Mouse (Mus musculus) intestine, postnatal 0 days (tissue): ENCODE data around the gene Adipor2. TPM values are rescaled to one million over a fixed set of nuclear protein-coding genes. Genes with fewer than 3 reads are reported as not detected.

Experiments
- ATAC-seq: fragments of 200-750 bp; cut with Nextera tagmentation; 2 replicates; pipeline ENCODE4 v1.8.0; 2017; ENCODE audit warnings: mild to moderate bottlenecking, moderate TSS enrichment, moderate library complexity
- H3K27ac ChIP-seq: fragments of 300-500 bp; sonication (generic); 2 replicates; pipeline ENCODE4 v1.5.1; 2014; ENCODE audit warnings: mild to moderate bottlenecking, low read depth, low read length, moderate library complexity
- H3K27me3 ChIP-seq: fragments of 300-500 bp; sonication (generic); replicated peaks from 2 replicates; pipeline ENCODE4 v1.6.1; 2014; ENCODE audit warnings: low read length, mixed read lengths; ENCODE audit not compliant: control insufficient read depth, insufficient read depth
- H3K36me3 ChIP-seq: fragments of 300-500 bp; sonication (generic); 2 replicates; pipeline ENCODE4 v1.6.1; 2014; ENCODE audit warnings: mild to moderate bottlenecking, moderate library complexity; ENCODE audit not compliant: control insufficient read depth, insufficient read depth
- H3K4me1 ChIP-seq: fragments of 300-500 bp; sonication (generic); replicated peaks from 2 replicates; pipeline ENCODE4 v1.6.1; 2014; ENCODE audit warnings: antibody characterized with exemption, low read length, mixed read lengths; ENCODE audit not compliant: control insufficient read depth, insufficient read depth
- H3K4me2 ChIP-seq: fragments of 300-500 bp; sonication (generic); replicated peaks from 2 replicates; pipeline ENCODE4 v1.6.1; 2014; ENCODE audit warnings: low read depth, mild to moderate bottlenecking, moderate library complexity
- H3K4me3 ChIP-seq: fragments of 300-500 bp; sonication (generic); 2 replicates; pipeline ENCODE4 v1.5.1; 2014; ENCODE audit warnings: low read depth, low read length
- H3K9ac ChIP-seq: fragments of 300-500 bp; sonication (generic); 2 replicates; pipeline ENCODE4 v1.6.1; 2014; ENCODE audit warnings: mild to moderate bottlenecking, low read depth, low read length
- H3K9me3 ChIP-seq: fragments of 300-500 bp; sonication (generic); 2 replicates; pipeline ENCODE4 v1.6.1; 2016; ENCODE audit warnings: mixed run types; ENCODE audit not compliant: control insufficient read depth
- CTCF ChIP-seq: sonication (generic); IDR thresholded peaks from 2 replicates; pipeline ENCODE4 v1.5.1; 2016; ENCODE audit warnings: low read depth, mild to moderate bottlenecking, control low read depth, antibody characterized with exemption, moderate library complexity
- WGBS: fragments of 180-500 bp; shearing (Covaris S2); extraction: QIAGEN DNeasy Blood & Tissue Kit; methylation state at CpG from one replicate; pipeline ENCODE4 v1.1.7; 2014; 5-methylcytosine and 5-hydroxymethylcytosine counted together
- polyA plus RNA-seq: library from polyadenylated mRNA; unstranded; fragments of >200 nt; fragmentation: Nextera tagmentation; extraction: Ambion mirVana; gene quantifications from 2 replicates; pipeline ENCODE4 v1.2.1, GENCODE M21; 2015

The Adipor2 gene
- polyA plus RNA-seq, 1 experiment from 2014 or later, result 106 TPM

DNA sequence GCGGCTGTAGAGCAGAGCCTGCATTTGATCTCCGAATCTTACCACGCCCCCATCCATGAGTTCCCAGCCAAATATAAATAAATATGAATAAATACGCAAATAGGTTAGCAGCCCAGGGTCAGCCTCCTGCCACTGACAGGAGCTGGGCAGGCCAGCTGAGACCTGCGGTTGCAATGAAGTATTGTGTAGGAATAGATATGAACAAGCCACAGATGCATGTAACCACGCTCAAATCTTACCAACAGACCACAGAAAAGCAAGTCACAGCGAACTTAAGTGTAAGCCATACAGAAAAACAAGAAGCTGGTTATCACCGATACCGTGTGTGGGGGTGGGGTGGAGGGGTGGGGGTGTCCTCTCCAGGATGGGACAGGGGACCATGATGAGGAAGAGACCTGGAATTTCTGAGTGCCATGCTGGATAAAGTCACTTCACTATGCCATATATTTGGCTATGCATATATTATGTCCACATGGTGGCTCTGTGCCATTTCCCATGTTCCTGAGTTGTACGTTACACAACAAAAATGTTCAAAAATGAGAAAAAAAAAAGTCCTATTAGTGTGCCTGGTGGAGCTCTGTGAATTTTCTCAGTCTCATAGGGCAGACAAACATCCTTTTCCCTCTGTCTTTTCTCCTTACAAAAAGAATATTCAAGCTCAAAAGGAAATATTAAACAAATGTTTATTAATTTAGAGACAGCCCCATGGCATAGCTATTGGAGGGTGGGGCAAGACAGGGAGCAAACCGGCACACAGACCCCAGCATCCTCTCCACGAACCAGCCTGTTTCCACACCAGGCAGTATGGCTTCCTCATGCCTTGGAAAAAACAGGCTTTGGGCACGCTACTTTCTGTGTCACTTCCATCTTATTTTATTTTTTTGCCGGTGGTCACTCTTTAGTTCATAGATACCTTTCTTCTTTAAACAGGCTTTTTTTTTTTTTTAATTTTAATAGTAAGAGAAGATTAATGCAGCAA lies 33.8 kb upstream of the Adipor2 start:
- H3K9me3 ChIP-seq, result no peaks in the 10 kb centered on the region
- H3K4me2 ChIP-seq, result peak overlapping the region; percentile 64
- H3K36me3 ChIP-seq, result no peaks in the 10 kb centered on the region
- H3K4me3 ChIP-seq, result no peak overlapping the region
- whole genome bisulfite sequencing, result 47% methylated on average over 14 of the region's 14 CpGs
- TF ChIP-seq CTCF, result no peak
- no peaks in the 10 kb centered on the region; the same call in 1 of the 2 replicates for H3K27me3 ChIP-seq
- no peaks in the 10 kb centered on the region for H3K4me1 ChIP-seq
- no peak for ATAC-seq
- no peak overlapping the region for H3K27ac ChIP-seq
- H3K9ac ChIP-seq, result no peak overlapping the region

DNA sequence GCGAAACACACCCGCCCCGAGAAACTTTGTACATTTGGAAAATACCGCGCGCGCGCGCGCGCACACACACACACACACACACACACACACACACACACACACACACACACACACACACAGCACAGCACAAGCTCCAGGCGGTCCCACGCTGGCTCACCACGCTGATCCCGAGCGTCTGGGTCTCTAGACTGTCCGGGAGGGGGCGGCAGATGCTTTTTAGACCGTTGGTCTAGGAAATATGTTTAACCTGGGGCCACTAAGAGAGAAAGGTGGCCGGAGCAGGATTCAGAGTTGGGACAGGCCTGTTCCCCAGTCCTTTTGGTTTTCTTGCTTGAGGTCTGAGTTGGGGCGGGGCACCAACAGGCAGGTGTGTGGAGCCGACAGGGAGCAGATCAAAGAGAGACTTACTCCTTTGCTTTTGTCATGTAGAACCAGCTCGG lies 31.6 kb upstream of the Adipor2 start:
- Histone ChIP-seq H3K27me3 (no peaks in the 10 kb centered on the region; the same call in 1 of the 2 replicates), H3K36me3 (no peaks in the 10 kb centered on the region), H3K4me1 (no peaks in the 10 kb centered on the region), H3K9me3 (no peaks in the 10 kb centered on the region), H3K27ac (no peak overlapping the region), H3K4me2 (peak overlapping the region; percentile 73), H3K4me3 (peak overlapping the region; percentile 40), H3K9ac (no peak overlapping the region)
- TF ChIP-seq CTCF, result peak; percentile 75
- WGBS, result 3% methylated on average over 23 of the region's 23 CpGs
- ATAC-seq, result peak; percentile 44; the same call in 1 of the 2 replicates

DNA sequence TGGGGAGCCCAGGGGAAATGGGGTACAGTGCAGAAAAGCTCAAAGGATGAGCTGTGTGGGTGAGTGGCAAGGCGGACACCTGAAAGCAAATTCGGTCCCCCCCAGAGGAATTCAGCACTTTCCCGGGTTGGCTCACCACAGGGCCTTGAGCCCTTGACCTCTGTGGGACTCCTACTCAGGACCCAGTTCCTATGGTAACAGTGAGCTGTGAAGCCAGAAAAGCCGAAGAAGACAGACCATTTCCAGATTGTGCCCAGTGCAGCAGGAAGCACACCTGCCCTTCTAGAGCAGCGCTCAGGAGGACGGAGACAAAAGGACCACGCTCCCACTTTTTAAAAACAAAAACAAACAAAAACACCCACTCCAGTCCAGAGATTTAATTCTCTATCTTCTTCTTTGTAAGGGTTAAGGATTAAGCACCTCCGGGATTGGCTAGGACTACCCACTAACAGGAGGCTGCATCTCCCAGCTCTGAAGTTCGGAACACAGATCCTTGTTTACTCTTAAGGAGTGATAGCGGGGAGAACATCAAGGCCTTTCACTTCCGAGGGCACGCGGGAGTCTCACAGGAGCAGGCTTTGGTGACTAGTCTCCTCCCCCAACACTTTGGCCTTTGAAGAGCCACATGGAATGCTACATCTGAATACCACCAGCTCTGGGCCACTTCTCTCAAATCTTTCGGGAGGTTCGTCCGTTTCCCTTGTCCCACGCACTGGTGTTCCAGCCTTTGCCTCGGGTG lies 31.0 kb upstream of the Adipor2 start:
- H3K9ac ChIP-seq, result no peak overlapping the region
- H3K27me3 ChIP-seq, result no peaks in the 10 kb centered on the region; the same call in 1 of the 2 replicates
- peak overlapping the region; percentile 40 for H3K4me3 ChIP-seq
- no peak overlapping the region for H3K27ac ChIP-seq
- no peaks in the 10 kb centered on the region for H3K4me1 ChIP-seq
- no peak for TF ChIP-seq CTCF
- no peak for ATAC-seq
- WGBS, result 13% methylated on average over 18 of the region's 18 CpGs
- H3K4me2 ChIP-seq, result peak overlapping the region; percentile 73
- H3K9me3 ChIP-seq, result no peaks in the 10 kb centered on the region
- no peaks in the 10 kb centered on the region for H3K36me3 ChIP-seq

DNA sequence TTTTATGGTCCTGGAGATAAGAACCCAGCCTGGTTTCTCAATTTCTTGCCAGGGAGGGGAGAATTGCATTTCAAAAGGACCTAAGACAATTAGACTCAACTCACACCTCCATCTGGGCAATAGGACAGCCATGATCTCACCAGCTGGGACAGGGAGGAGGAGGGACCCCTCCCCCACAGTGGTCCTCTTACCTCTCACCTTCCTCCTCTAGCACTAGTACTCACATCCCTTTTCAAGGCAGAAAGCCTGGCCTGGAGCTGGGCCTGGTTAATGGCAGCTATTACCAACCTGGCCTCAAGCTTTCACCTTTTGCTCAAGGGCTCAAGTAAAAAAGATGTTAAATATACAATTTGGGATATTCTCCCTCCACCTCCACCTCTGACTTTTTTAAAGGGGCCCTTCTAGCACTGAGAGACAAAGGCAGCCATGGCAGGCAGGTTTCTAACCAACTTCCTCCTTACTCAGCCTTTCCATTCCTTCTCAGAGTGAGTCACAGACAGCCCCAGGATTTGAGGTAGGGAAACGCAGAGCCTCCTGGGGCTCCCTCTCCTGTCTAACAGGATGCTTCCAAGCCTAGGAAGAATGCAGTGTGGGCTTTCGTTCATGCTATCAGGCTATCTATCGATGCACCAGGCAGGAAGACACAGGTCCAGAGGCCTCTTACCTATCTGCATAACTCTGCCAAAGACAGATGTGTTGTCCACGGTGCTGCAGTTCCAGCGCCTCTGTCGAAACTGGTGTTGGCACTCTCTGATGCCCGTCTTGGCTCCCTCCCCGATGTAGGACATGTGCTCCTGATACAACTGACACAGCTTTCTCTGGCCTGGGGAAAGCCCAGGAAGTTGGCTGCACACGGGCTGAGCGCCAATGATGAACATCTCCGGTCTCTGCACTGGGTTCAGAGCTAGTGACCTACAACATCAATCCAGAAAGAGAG lies 28.4 kb upstream of the Adipor2 start:
- WGBS, result 70% methylated on average over 11 of the region's 11 CpGs

DNA sequence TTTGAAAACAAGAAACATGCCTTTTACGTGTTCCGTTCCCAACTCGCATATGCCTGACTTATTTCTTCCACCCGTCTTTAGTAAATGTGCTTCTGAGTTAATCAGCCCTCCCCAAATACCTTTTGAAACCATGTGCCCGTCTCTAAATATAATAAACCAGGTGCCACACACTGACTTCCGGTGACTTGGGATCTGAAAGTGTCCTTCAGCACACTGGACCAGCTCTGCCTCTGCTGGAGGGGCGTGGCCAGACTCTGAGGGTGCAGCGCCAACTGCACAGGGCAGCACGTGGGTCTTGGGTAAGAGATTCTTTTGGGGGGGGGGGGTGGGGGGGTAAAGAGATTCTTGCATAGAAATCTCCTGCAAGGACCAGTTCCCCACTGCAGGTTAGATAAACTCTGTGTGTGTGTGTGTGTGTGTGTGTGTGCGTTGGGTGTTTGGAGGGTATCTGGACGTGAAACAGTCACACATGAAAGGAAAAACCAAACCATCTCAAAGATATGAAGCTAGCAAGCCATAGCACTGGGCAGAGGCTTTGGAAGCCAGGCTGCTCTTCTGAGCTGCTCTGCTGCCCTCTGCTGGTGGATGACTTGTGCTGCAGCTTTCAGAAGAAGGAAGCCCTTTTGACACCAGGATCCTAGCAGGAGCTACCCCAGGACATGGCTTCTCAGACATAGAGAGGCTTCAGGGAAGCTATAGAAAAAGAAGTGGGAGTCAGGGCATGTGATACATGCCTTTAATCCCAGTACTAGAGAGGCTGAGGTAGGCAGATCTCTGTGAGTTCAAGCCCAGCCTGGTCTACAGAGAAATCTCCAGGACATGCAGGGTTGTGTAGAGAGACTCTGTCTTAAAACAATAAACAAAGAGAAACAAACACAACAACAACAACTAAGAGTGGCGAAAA lies 26.5 kb upstream of the Adipor2 start:
- no peak overlapping the region for H3K4me3 ChIP-seq
- ATAC-seq, result peak; percentile 72
- 29% methylated on average over 12 of the region's 12 CpGs for WGBS
- no peak overlapping the region for H3K9ac ChIP-seq
- H3K27me3 ChIP-seq, result no peaks in the 10 kb centered on the region
- no peaks in the 10 kb centered on the region for H3K4me1 ChIP-seq
- H3K36me3 ChIP-seq, result no peaks in the 10 kb centered on the region
- TF ChIP-seq CTCF, result peak; percentile 97
- peak overlapping the region; percentile 48 for H3K4me2 ChIP-seq
- H3K9me3 ChIP-seq, result no peaks in the 10 kb centered on the region
- no peak overlapping the region for H3K27ac ChIP-seq

More for the DNA sequence above, 28.4 kb upstream of the Adipor2 start:
- H3K4me3 ChIP-seq, result no peak overlapping the region
- H3K27me3 ChIP-seq, result no peaks in the 10 kb centered on the region; the same call in 1 of the 2 replicates
- ATAC-seq, result no peak
- no peaks in the 10 kb centered on the region for H3K9me3 ChIP-seq
- H3K4me2 ChIP-seq, result no peak overlapping the region
- TF ChIP-seq CTCF, result no peak
- H3K36me3 ChIP-seq, result no peaks in the 10 kb centered on the region
- H3K27ac ChIP-seq, result no peak overlapping the region
- no peaks in the 10 kb centered on the region for H3K4me1 ChIP-seq
- no peak overlapping the region for H3K9ac ChIP-seq
